Mouse (Mus musculus) stomach, embryonic 15.5 days (tissue): ENCODE data around the gene H2-M10.6. TPM values are rescaled to one million over a fixed set of nuclear protein-coding genes. Genes with fewer than 3 reads are reported as not detected.
"Not testable (repeated sequence)": the region's sequence is repeated elsewhere in the genome, so short reads cannot be mapped to it uniquely, and the experiment has no call there.

Source experiments
- ATAC-seq: fragments of 200-750 bp; cut with Nextera tagmentation; 2 replicates; pipeline ENCODE4 v1.8.0; 2017; ENCODE audit warnings: low read depth, moderate number of reproducible peaks, moderate TSS enrichment; ENCODE audit not compliant: insufficient read depth, low FRiP score
- H3K27ac ChIP-seq: fragments of 300-500 bp; sonication (generic); 2 replicates; pipeline ENCODE4 v1.5.1; 2015; ENCODE audit warnings: mild to moderate bottlenecking, inconsistent platforms
- H3K27me3 ChIP-seq: fragments of 300-500 bp; sonication (generic); replicated peaks from 2 replicates; pipeline ENCODE4 v1.6.1; 2015; ENCODE audit warnings: inconsistent platforms
- H3K36me3 ChIP-seq: fragments of 300-500 bp; sonication (generic); 2 replicates; pipeline ENCODE4 v1.6.1; 2015; ENCODE audit warnings: inconsistent platforms
- H3K4me1 ChIP-seq: fragments of 300-500 bp; sonication (generic); 2 replicates; pipeline ENCODE4 v1.6.1; 2015; ENCODE audit warnings: inconsistent platforms
- H3K4me2 ChIP-seq: fragments of 300-500 bp; sonication (generic); 2 replicates; pipeline ENCODE4 v1.6.1; 2015; ENCODE audit warnings: mild to moderate bottlenecking, inconsistent platforms
- H3K4me3 ChIP-seq: fragments of 300-500 bp; sonication (generic); replicated peaks from 2 replicates; pipeline ENCODE4 v1.5.1; 2015; ENCODE audit warnings: inconsistent platforms
- H3K9ac ChIP-seq: fragments of 300-500 bp; sonication (generic); 2 replicates; pipeline ENCODE4 v1.6.1; 2015; ENCODE audit warnings: inconsistent platforms
- H3K9me3 ChIP-seq: fragments of 300-500 bp; sonication (generic); 2 replicates; pipeline ENCODE4 v1.6.1; 2016; ENCODE audit warnings: inconsistent platforms
- WGBS: fragments of 180-500 bp; shearing (Covaris S2); methylation state at CpG from one replicate; pipeline ENCODE4 v1.1.7; 2015; 5-methylcytosine and 5-hydroxymethylcytosine counted together
- polyA plus RNA-seq: library from polyadenylated mRNA; unstranded; fragments of >200 nt; fragmentation: Nextera tagmentation; extraction: Ambion mirVana; gene quantifications from 2 replicates; pipeline ENCODE4 v1.2.1, GENCODE M21; 2015

The H2-M10.6 gene
- polyA plus RNA-seq, 1 experiment from 2014 or later = not detected

DNA sequence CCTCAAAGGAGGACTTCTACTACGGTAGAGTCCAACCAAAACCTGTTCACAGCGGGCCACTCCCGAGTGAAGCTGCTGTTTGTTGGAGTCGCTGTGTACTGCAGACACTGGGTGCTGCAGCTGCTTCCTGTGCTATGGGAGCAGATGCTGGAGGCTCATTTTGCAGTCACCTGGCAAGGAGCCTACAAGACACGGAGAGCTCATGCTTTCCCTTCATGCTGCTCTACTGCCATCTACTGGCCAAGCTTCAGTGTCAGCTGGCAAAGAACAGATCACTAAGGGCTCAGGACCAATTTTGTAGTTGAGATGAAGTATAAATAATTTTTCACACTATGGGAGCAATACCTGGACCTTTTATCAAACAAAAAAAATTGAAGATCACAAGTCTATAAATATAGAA is 14.0 kb downstream of the H2-M10.6 start:
- H3K27me3 ChIP-seq, H3K4me3 ChIP-seq, H3K36me3 ChIP-seq, H3K9ac ChIP-seq, H3K27ac ChIP-seq, H3K4me1 ChIP-seq, H3K4me2 ChIP-seq, H3K9me3 ChIP-seq: not testable (repeated sequence)
- peak; percentile 76; the same call in 1 of the 2 replicates for ATAC-seq
- WGBS = 11% methylated on average over 5 of the region's 5 CpGs

DNA sequence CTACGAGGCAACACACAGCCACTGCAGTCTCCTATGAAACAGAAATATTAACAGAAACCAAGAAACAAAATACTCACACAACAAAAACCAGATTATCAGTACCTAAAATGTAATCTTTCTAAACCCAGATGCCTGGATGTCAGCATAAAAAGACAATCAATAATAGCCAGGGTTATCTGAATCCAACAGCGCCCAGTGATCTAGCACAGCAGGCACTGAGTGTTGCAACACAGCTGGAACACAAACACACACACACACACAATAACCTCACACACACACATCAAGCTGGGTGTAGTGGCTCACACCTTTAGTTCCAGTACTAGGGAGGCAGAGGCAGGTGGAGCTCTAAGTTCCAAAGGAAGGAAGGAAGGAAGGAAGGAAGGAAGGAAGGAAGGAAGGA is 16.5 kb downstream of the H2-M10.6 start:
- ATAC-seq = no peak
- H3K4me2 ChIP-seq = no peak overlapping the region
- 77% methylated on average over 2 of the region's 2 CpGs for WGBS

DNA sequence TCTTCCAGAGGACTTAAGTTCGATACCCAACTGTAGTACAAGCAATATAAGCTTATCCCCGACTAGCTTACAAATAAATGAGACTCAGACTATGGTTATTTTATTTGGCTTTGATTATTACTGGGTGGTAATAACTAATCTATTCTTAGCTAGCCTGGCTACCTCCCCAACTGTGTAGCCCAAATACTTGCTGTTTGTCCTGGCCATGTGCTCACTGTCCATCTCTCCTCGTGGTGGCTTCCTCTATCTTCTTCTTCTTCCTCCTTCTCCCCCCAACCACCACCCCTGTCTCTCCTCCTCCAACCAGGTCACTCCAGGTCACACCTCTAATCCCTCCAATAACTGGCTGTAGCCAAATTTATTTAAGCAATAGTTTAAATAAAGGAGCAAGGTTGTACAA is 18.5 kb downstream of the H2-M10.6 start:
- Histone ChIP-seq H3K9ac (no peak overlapping the region), H3K4me3 (no peak overlapping the region), H3K36me3 (no peaks in the 10 kb centered on the region), H3K4me1 (no peaks in the 10 kb centered on the region), H3K4me2 (no peak overlapping the region), H3K27ac (no peak overlapping the region), H3K9me3 (no peaks in the 10 kb centered on the region), H3K27me3 (no peaks in the 10 kb centered on the region)
- WGBS = 74% methylated on average over 3 of the region's 3 CpGs
- ATAC-seq = no peak

More for the DNA sequence above, 16.5 kb downstream of the H2-M10.6 start:
- Histone ChIP-seq H3K4me1 (no peaks in the 10 kb centered on the region), H3K36me3 (no peaks in the 10 kb centered on the region), H3K4me3 (no peak overlapping the region), H3K27ac (no peak overlapping the region), H3K27me3 (no peaks in the 10 kb centered on the region), H3K9me3 (no peaks in the 10 kb centered on the region), H3K9ac (no peak overlapping the region)

DNA sequence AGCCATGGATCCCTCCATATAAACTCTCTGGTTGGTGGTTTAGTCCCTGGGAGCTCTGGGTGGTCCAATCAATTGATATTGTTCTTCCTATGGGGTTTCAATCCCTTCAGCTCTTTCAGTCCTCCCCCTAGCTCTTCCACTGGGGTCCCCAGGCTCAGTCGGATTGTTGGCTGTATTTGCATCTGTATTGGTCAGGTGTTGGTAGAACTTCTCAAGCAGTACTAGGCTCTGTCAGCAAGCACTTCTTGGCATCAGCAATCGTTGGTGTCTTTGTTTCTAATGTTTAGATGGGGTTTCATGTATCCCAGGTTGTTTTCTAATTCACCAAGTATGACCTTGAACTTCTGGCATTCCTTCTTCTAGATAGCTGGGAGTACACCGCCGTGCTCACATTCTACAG is 20.7 kb downstream of the H2-M10.6 start:
- WGBS = 51% methylated on average over 4 of the region's 4 CpGs
- no peak for ATAC-seq
- Histone ChIP-seq H3K36me3 (no peaks in the 10 kb centered on the region), H3K4me3 (no peak overlapping the region), H3K9ac (no peak overlapping the region), H3K27ac (no peak overlapping the region), H3K4me2 (no peak overlapping the region), H3K27me3 (no peaks in the 10 kb centered on the region), H3K9me3 (no peaks in the 10 kb centered on the region), H3K4me1 (peaks cover 10% of the 10 kb centered on the region)

DNA sequence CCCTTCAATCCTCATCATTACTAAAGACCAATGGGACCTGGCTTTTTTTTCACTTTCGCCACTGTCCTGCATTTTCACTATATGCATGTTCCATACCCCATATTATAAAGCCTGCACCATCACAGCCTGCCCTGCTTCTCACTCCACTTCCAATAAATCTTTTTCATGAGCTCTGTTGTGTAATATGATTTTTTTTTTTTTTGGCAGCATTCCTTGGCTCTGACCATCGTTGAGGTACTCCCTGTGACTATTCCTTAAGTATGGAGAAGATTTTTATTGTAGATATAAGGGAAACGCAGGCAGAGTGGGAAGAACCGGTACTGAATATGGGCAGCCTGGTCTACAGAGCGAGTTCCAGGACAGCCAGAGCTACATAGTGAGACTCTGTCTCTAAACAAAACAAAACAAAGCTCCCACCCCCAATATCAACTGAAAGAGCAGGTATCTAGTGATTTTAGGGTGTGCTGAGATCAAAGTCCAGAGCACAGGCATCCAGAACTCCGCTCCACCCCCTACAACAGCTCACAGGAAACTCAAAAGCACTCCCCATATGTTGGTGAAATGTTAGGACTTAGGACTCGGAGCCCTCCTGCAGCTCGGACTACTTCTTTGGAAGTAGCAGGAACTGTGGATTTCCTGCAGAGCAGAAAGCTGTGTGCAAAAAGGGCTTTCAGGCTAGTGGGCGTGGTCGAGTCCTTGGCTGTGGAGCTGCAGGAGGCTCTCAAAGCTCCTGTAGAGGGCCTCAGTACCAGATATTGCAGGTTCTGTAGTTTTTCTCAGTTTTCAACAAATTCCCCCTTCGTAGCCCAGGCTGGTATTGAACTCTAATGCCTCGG is 23.8 kb downstream of the H2-M10.6 start:
- Histone ChIP-seq H3K27ac (peak overlapping the region; percentile 92), H3K4me3 (peak overlapping the region; percentile 73), H3K27me3 (no peaks in the 10 kb centered on the region), H3K9me3 (no peaks in the 10 kb centered on the region), H3K9ac (no peak overlapping the region), H3K4me2 (peak overlapping the region; percentile 69), H3K36me3 (no peaks in the 10 kb centered on the region), H3K4me1 (peaks cover 10% of the 10 kb centered on the region)
- no peak for ATAC-seq
- WGBS = 31% methylated on average over 12 of the region's 12 CpGs

DNA sequence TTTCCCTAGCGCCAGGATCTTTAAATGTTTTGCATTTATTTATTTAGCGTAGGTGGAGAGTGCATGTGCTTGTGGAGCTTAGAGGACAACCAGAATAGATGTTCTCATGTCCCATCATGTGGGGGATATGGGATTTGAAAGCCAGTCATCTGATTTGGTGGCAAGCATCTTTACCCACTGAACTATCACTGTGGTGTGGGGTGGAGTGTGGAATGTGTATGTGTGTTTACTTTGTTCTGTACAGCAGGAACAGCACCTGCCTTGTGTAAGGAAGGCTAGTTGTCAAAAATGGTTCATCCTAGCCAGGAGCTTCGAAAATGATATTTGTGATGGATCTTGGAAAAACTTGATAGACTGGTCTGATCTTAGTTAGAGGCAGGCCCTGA is 24.4 kb downstream of the H2-M10.6 start:
- WGBS = 24% methylated on average over 3 of the region's 3 CpGs
- H3K27ac ChIP-seq = peak overlapping the region; percentile 92
- peak; percentile 2; the same call in 1 of the 2 replicates for ATAC-seq

DNA sequence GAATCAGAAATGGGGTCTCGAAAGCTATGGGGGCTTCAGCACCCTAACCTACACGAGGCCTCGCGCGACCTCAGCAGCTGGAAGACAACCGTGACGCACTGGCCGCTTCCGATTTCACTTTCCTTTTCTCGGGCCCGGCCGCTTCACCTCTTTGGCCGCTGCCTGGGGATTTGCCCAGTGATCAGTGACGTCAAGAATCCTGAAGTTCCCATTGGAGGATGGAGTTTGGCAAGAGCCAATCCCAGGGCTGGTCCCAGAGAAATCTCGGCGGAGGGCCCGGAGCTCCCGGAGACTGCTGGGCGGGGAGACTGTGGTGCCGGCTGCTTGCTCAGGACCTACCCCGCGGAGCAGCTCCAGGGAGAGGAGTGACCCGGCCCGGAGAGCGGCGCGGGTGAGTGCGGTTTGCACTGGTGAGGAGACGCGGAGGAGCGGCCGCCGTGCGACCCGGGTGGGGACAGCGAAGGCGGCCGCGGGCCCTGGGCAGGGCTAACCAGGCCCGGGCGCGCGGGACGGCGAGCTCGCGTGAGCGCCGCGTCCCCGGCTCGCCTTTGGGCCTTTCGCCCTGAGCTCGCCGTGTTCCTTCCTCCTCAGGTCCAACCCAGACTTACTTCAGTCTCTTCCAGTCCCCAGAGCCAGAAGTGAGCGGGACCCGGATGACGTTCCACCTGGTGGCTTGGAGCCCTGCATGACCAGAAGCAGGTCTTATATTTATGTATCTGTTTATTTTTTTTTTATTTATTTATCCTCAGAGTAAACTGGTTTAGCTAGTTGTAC is 25.1 kb downstream of the H2-M10.6 start, which contains the start of gene Trim26:
Gene Trim26 (plus strand): TSS at position 261 of the 774 bp plus-strand sequence.
- Histone ChIP-seq H3K4me2 (peak within 1 kb of the TSS; percentile 69), H3K36me3 (no peaks in the 10 kb centered on the region), H3K4me1 (peaks cover 10% of the 10 kb centered on the region), H3K27me3 (no peaks in the 10 kb centered on the region), H3K4me3 (peak within 1 kb of the TSS; percentile 73), H3K9ac (peak within 1 kb of the TSS; percentile 82), H3K27ac (peak within 1 kb of the TSS; percentile 98), H3K9me3 (no peaks in the 10 kb centered on the region)
- ATAC-seq = peak; percentile 98
- whole genome bisulfite sequencing = under 1% methylated on average over 58 of the region's 58 CpGs

More for the DNA sequence above, 24.4 kb downstream of the H2-M10.6 start:
- no peaks in the 10 kb centered on the region for H3K36me3 ChIP-seq
- no peaks in the 10 kb centered on the region for H3K27me3 ChIP-seq
- peak overlapping the region; percentile 69 for H3K4me2 ChIP-seq
- H3K4me3 ChIP-seq = peak overlapping the region; percentile 73
- peak overlapping the region; percentile 13; the same call in 1 of the 2 replicates for H3K9ac ChIP-seq
- H3K9me3 ChIP-seq = no peaks in the 10 kb centered on the region
- peaks cover 10% of the 10 kb centered on the region for H3K4me1 ChIP-seq

DNA sequence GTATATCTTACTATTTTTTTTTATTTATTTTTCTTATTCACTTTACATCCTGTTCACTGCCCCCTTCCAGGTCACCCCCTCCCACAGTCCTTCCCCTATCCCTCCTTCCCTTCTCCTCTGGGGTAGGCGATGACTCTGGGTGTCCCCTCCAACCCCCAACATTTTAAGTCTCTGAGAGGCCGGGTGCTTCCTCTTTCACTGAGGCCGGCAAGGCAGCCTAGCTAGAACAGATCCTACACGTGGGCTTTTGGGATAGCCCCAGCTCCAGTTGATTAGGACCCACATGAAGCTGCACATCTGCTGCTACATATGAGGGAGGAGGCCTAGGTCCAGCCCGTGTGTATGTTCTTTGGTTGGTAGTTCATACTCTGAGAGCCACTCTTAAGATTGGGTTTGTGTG is 27.0 kb downstream of the H2-M10.6 start:
- peaks cover 10% of the 10 kb centered on the region for H3K4me1 ChIP-seq
- H3K27me3 ChIP-seq = no peaks in the 10 kb centered on the region
- no peak overlapping the region for H3K4me2 ChIP-seq
- no peak overlapping the region for H3K4me3 ChIP-seq
- no peak for ATAC-seq
- no peaks in the 10 kb centered on the region for H3K36me3 ChIP-seq
- no peak overlapping the region for H3K27ac ChIP-seq
- no peak overlapping the region for H3K9ac ChIP-seq
- H3K9me3 ChIP-seq = no peaks in the 10 kb centered on the region
- 71% methylated on average over 5 of the region's 5 CpGs for WGBS

DNA sequence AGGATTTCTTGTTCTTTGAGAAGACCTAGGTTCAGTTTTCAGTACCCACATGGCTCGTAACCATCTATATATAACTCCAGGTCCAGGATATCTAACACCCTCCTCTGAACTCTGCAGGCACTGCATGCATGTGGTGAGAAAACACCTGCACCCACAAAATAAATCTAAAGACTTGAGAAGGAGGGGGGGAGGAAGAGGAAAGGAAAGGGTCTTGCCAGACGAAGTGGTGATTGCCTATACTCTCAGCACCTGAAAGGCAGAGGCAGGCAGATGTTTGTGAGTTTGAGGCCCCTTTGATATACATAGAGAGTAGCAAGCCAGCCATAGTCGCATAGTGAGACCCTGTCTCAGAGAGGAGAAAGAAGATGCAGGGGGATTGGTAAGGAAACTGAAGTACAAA is 28.0 kb downstream of the H2-M10.6 start:
- 79% methylated on average over 3 of the region's 3 CpGs for WGBS
- H3K4me3 ChIP-seq = no peak overlapping the region
- H3K36me3 ChIP-seq = no peaks in the 10 kb centered on the region
- no peak for ATAC-seq
- no peak overlapping the region for H3K4me2 ChIP-seq
- no peak overlapping the region for H3K27ac ChIP-seq
- H3K9me3 ChIP-seq = no peaks in the 10 kb centered on the region
- H3K9ac ChIP-seq = no peak overlapping the region
- peaks cover 13% of the 10 kb centered on the region for H3K4me1 ChIP-seq
- H3K27me3 ChIP-seq = no peaks in the 10 kb centered on the region

DNA sequence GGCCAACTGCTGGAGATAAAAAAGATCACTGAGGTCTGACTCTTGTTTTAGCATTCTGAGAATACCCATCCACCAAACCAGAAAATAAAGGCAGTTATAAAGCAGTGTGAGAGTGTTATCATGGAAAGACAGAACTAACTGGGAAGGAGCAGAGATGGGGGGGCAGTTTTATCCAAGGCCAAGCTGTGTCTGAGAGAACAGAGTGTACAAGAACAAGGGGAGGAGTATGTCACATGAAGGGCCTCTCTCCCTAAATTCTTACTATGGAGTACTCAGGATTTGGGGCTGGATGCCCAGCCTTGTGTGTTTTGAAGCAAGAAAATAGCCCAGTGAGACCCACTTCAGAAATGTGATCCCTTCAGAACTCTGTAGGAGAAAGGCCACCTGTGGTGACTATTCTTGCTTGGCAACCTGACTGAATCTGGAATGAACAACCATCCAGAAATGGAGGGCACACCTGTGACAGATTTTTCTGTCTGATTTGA is 29.0 kb downstream of the H2-M10.6 start:
- Histone ChIP-seq H3K27ac (no peak overlapping the region), H3K36me3 (no peaks in the 10 kb centered on the region), H3K9me3 (no peaks in the 10 kb centered on the region), H3K4me2 (no peak overlapping the region), H3K9ac (no peak overlapping the region), H3K27me3 (no peaks in the 10 kb centered on the region), H3K4me1 (peaks cover 9% of the 10 kb centered on the region), H3K4me3 (no peak overlapping the region)
- ATAC-seq = no peak

DNA sequence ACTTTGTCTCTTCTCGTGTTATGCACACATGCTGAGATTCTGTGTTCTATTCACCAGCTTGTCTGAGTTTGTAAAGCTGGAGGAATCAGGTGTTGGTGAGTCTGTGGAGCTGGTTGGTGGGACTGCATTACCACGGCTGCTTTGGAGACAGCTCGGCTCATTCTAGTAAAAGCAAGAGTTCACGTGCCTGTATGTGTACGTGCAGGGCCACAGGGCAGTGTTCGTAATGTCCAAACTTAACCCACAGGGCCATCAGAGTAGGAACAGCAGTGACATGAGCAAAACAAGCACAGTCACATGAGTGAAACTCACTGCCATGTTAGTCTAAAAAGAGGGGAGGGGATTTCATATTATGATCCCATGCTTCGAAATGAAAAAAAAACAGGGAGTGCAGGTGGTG is 31.7 kb downstream of the H2-M10.6 start:
- 0 out of 2 replicates have a peak, but pooled peaks cover 3% of the 10 kb centered on the region for H3K4me1 ChIP-seq
- no peaks in the 10 kb centered on the region for H3K9me3 ChIP-seq
- H3K9ac ChIP-seq = no peak overlapping the region
- no peak overlapping the region for H3K4me3 ChIP-seq
- no peaks in the 10 kb centered on the region for H3K27me3 ChIP-seq
- no peak for ATAC-seq
- no peak overlapping the region for H3K4me2 ChIP-seq
- H3K27ac ChIP-seq = no peak overlapping the region
- no peaks in the 10 kb centered on the region for H3K36me3 ChIP-seq
- 80% methylated on average over 7 of the region's 7 CpGs for WGBS

DNA sequence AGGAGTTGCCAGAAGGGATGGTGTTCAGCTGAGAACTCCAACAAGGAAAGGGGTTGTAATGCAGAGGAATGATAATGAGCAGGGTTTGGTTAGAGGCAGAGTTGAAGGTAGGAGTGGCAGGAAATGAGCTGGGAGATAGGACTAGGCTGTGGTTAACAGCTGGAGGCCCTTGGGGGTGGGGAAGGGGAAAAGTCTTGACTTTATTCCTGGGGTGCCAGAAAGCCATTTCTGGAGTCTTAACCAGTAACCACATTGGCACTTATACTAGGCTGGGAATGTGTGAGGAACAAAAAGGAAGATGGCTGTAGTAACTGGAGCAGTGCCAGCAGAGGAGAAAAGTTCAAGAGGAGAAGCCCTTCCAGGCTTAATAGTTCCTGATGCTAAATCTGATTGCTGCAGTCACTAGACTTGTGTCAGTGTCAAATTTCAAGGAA is 32.3 kb downstream of the H2-M10.6 start:
- ATAC-seq = peak; percentile 58; the same call in 1 of the 2 replicates

More for the DNA sequence above, 32.3 kb downstream of the H2-M10.6 start:
- Histone ChIP-seq H3K27me3 (no peaks in the 10 kb centered on the region), H3K4me2 (no peak overlapping the region), H3K4me1 (0 out of 2 replicates have a peak, but pooled peaks cover 3% of the 10 kb centered on the region), H3K36me3 (no peaks in the 10 kb centered on the region), H3K27ac (no peak overlapping the region), H3K4me3 (no peak overlapping the region), H3K9ac (no peak overlapping the region), H3K9me3 (no peaks in the 10 kb centered on the region)
